Mouse (Mus musculus): ENCODE measurements around the gene Gm5294.

Gene Gm5294

GRCm38 (mm10) chr5:138819780-138820179 is at the start of gene Gm5294:
Gm5294 (plus strand) TSS chr5:138820080.
- DNase-seq (ENCODE audit: low spot score in 2 of 2), result no peak

- no peak for DNase-seq (ENCODE audit: low spot score in 2 of 2)
Observed at GRCm38 (mm10) chr5:138775096-138775495, 44.8 kb upstream of the Gm5294 start.

GRCm38 (mm10) chr5:138776346-138776745 is 43.5 kb upstream of the Gm5294 start:
- no peak for DNase-seq (ENCODE audit: low spot score in 2 of 2)

GRCm38 (mm10) chr5:138778731-138779463 is 41.0 kb upstream of the Gm5294 start:
- no peak for DNase-seq (ENCODE audit: low spot score in 2 of 2)

DNA sequence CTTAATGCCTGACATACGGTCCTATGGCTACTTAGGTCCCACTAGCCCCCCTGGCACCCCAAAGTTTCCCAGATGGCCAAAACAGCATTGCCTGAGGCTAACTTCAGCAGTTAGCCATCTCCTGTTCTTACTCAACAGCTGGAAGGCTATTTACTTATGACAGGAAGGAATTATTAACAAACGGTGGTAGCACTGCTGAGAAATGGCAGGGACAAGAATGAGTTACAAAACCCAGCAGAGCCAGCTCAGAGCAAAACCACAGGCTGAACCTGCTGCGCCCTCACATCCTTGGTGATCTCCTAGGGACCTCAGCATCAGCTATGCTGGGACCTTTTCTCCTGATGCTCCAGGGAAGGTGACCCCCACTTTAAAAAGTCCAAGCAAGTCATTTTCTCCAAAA is 40.2 kb upstream of the Gm5294 start:
- no peak for DNase-seq (ENCODE audit: low spot score in 2 of 2)

- no peak for DNase-seq (ENCODE audit: low spot score in 2 of 2)
Observed at GRCm38 (mm10) chr5:138782697-138783096, 37.2 kb upstream of the Gm5294 start.

- no peak for DNase-seq (ENCODE audit: low spot score in 2 of 2)
Observed at GRCm38 (mm10) chr5:138783181-138783580, 36.7 kb upstream of the Gm5294 start.

- no peak for DNase-seq (ENCODE audit: low spot score in 2 of 2)
Observed at GRCm38 (mm10) chr5:138785986-138786515, 33.8 kb upstream of the Gm5294 start.

DNA sequence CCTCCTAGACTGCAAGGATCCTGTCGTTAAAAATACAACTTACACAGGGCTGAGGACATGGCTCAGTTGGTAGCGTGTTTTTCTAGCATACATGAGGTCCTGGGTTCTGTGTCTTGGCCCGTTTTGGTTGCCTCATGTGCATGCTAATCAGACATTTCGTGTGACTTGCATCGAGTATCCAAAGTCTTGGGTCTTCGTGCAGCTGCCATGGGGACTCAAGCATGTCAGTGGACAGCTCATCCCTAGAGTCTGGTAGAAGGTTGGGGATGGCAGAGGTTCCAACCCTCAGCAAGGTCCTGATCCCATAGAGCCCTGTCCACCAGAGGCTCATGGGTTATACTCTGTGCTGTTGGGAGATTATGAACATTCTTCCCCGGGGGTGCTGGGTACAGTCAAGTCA is 32.2 kb upstream of the Gm5294 start:
- DNase-seq (ENCODE audit: low spot score in 2 of 2), result no peak

GRCm38 (mm10) chr5:138788481-138789211 is 31.2 kb upstream of the Gm5294 start:
- DNase-seq (ENCODE audit: low spot score in 2 of 2), result no peak

GRCm38 (mm10) chr5:138790954-138791480 is 28.9 kb upstream of the Gm5294 start:
- DNase-seq (ENCODE audit: low spot score in 2 of 2), result no peak

- no peak for DNase-seq (ENCODE audit: low spot score in 2 of 2)
Observed at GRCm38 (mm10) chr5:138801588-138802116, 18.2 kb upstream of the Gm5294 start.

- DNase-seq (ENCODE audit: low spot score in 2 of 2), result no peak
Observed at GRCm38 (mm10) chr5:138804286-138804685, 15.6 kb upstream of the Gm5294 start.

- no peak for DNase-seq (ENCODE audit: low spot score in 2 of 2)
Observed at GRCm38 (mm10) chr5:138809767-138810166, 10.1 kb upstream of the Gm5294 start.

- no peak for DNase-seq (ENCODE audit: low spot score in 2 of 2)
Observed at GRCm38 (mm10) chr5:138820717-138821332, 945 bp downstream of the Gm5294 start.

GRCm38 (mm10) chr5:138825090-138825489 is 5.2 kb downstream of the Gm5294 start:
- no peak for DNase-seq (ENCODE audit: low spot score in 2 of 2)

DNA sequence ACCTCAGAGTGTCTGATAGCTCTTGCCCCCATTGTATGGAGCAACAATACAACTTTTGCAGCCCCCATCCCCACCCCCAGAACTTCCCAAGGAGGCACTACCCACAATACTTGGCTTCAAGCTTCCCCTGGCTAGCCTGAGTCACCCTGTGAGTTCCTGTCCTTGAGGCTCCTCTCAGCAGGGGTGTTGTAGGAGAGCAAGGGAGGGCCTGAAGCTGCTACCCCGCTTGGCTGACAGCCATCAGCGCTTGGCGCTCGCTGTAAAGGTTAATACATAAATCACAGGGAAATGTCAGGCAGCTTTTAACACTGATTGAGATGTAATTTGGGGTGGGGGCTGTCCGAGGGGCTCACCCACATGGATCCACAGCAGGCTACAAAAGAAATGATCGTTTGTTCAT is 13.5 kb downstream of the Gm5294 start:
- DNase-seq (ENCODE audit: low spot score in 2 of 2), result no peak

DNA sequence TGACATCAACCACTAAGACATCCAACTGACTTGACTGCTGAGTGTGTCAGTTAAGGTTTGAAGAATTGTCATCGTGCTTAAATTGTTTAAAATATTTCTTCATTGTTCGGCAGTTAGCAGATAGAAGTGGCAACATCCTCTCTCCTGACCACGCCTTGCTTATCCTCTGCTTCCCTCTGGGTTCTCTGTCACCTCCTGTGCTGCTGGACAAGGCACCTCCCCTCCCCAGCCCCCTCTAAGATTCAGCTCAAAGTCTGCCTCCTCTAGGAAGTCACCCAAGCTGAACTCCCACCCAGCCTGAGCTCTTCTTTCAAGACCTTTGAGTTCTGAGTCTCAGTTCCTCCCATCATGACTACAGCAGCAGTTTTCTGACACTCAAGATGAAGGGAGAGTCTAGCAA is 15.0 kb downstream of the Gm5294 start:
- no peak for DNase-seq (ENCODE audit: low spot score in 2 of 2)

- no peak for DNase-seq (ENCODE audit: low spot score in 2 of 2)
Observed at GRCm38 (mm10) chr5:138840981-138841380, 21.1 kb downstream of the Gm5294 start.

GRCm38 (mm10) chr5:138843168-138843824 is 23.4 kb downstream of the Gm5294 start:
- DNase-seq (ENCODE audit: low spot score in 2 of 2), result no peak

DNA sequence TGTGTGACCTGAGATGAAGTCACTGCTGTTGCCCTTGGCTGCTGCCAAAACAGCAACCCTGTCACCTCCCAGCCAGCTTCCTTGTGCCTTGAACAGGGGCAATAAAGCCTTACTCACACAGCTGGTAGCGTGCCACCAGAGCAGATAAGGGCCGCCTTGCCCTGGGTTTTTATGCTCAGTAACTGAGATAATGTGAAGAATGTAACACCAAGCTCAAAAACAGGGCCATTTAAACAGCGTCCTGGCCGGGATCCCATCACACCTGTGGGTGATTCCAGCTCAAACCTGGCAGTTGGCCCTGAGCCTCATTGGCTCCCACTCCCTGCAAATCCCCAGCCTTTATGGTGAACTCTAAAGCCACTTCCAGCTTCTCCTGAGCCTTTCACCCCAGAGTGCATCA is 26.6 kb downstream of the Gm5294 start:
- no peak for DNase-seq (ENCODE audit: low spot score in 2 of 2)
